Mouse (Mus musculus): ENCODE results near the gene Elp1. TPM values are rescaled to one million over a fixed set of nuclear protein-coding genes. Genes with fewer than 3 reads are reported as not detected.
A peak's percentile ranks its signal among the peaks of the same experiment; 100 is the strongest.

The Elp1 gene
- polyA plus RNA-seq (2012; ENCODE audit: insufficient read depth, insufficient read length, missing spikeins): 9.1 and 9.6 TPM in 2 replicates

GRCm38 (mm10) chr4:56801907-56802668, at the start of gene Elp1, which contains the start of gene Fam206a:
Gene Elp1 (minus strand): TSS chr4:56802331.
Gene Fam206a (plus strand): TSS chr4:56802345.
- Histone ChIP-seq H3K4me3 (ENCODE audit: insufficient read depth, low read depth, low read length) (peak within 1 kb of the TSS; percentile 91), H3K27ac (replicated peaks; ENCODE audit: low read depth, low read length) (peak within 1 kb of the TSS; percentile 84), H3K4me1 (ENCODE audit: control insufficient read depth, insufficient read depth, insufficient read length, low read length) (no peaks in the 10 kb centered on the region)

DNA sequence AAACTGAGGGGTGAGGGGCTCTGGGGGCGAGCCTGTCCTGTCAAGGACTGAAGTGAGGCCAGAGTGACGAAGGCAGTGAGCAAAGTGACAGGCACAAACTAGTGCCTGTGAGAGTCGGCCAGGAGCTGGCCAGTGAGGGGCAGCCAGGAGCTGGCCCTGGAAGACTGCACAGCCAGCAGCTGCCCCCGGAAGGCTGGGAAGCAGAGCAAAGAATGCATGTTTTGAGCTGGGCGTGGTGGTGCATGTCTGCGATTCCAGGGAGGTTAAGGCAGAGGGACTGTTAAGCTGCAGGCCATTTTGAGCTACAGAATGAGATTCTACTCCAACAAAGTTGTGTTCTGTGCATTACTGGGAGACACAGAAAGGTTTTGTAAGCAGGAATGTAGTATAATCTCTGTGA, 48.6 kb upstream of the Elp1 start:
- Histone ChIP-seq H3K27ac (replicated peaks; ENCODE audit: low read depth, low read length) (no peak overlapping the region), H3K4me3 (ENCODE audit: insufficient read depth, low read depth, low read length) (no peak overlapping the region), H3K4me1 (ENCODE audit: control insufficient read depth, insufficient read depth, insufficient read length, low read length) (no peaks in the 10 kb centered on the region)

- no peaks in the 10 kb centered on the region for H3K4me1 ChIP-seq (ENCODE audit: control insufficient read depth, insufficient read depth, insufficient read length, low read length)
- H3K4me3 ChIP-seq (ENCODE audit: insufficient read depth, low read depth, low read length): no peak overlapping the region
- no peak overlapping the region for H3K27ac ChIP-seq (replicated peaks; ENCODE audit: low read depth, low read length)
These were observed 45.9 kb upstream of the Elp1 start for GRCm38 (mm10) chr4:56848044-56848443.

GRCm38 (mm10) chr4:56847400-56847799, 45.3 kb upstream of the Elp1 start:
- Histone ChIP-seq H3K4me3 (ENCODE audit: insufficient read depth, low read depth, low read length) (no peak overlapping the region), H3K4me1 (ENCODE audit: control insufficient read depth, insufficient read depth, insufficient read length, low read length) (no peaks in the 10 kb centered on the region), H3K27ac (replicated peaks; ENCODE audit: low read depth, low read length) (no peak overlapping the region)

DNA sequence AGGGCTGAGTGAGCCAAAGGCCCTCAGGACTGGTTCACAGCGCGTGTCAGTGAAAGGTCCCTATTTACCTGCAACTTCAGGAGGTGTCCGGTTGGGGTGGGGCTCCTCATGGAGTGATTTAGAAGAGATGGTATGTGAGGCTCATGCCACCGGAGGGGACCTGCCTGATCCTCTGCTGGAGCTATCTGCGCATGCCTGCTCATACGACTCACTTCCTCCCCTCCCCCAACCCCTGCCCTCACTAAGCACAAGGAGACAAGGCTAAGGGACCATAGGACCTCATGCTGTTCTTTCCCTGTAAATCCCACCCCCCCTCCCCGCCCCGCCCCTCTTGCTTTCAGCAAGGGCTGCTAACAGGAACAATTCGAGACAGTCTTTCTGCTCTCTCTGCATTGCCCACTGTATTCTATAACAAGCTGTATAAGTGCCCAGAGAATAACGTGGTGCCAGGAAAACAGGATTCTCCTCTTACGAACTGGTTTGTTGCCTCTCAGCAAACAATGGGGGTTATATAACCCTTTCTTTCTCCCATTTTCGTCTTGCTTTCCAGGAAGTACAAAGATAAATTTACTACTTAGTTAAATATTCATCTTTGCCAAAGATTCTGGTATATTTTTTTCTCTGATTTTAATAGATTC, 43.9 kb upstream of the Elp1 start:
- no peak overlapping the region for H3K4me3 ChIP-seq (ENCODE audit: insufficient read depth, low read depth, low read length)
- H3K4me1 ChIP-seq (ENCODE audit: control insufficient read depth, insufficient read depth, insufficient read length, low read length): no peaks in the 10 kb centered on the region
- no peak overlapping the region for H3K27ac ChIP-seq (replicated peaks; ENCODE audit: low read depth, low read length)

DNA sequence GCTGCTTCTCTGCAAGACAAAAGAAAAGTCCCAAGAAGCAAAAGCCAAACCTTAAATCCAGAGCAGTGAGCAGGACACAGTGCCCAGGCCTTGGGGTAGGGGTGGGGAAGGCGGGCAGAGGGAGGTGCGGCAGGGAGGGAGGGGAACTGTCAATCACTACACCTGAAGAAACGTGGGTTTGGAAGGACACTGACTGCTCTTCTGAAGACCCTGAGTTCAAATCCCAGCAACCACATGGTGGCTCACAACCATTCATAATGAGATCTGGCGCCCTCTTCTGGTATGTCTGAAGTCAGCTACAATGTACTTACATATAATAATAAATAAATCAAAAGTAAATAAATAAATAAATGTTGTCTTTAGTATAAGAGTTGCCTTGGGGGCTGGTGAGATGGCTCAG, 42.8 kb upstream of the Elp1 start:
- H3K27ac ChIP-seq (replicated peaks; ENCODE audit: low read depth, low read length): no peak overlapping the region
- H3K4me3 ChIP-seq (ENCODE audit: insufficient read depth, low read depth, low read length): no peak overlapping the region
- H3K4me1 ChIP-seq (ENCODE audit: control insufficient read depth, insufficient read depth, insufficient read length, low read length): no peaks in the 10 kb centered on the region

- H3K27ac ChIP-seq (replicated peaks; ENCODE audit: low read depth, low read length): no peak overlapping the region
- H3K4me1 ChIP-seq (ENCODE audit: control insufficient read depth, insufficient read depth, insufficient read length, low read length): no peaks in the 10 kb centered on the region
- H3K4me3 ChIP-seq (ENCODE audit: insufficient read depth, low read depth, low read length): no peak overlapping the region
These were observed 41.8 kb upstream of the Elp1 start for GRCm38 (mm10) chr4:56843963-56844362.

DNA sequence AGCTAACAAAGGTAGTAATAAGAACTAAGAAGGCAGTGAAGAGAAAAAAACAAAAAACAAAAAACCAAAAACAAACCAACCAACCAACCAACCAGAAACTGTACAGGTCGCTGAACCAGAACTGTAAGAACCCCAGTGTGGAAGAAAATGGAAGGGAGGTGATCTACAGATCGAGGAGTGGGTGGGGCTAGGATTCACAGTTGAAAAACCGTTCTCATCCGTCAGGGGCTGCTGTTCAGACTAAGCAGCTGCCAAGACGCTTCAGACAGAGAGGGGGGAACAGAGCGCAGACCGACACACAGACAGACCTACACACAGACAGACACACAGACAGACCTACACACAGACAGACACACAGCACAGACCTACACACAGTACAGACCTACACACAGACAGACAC, 40.4 kb upstream of the Elp1 start:
- no peak overlapping the region for H3K27ac ChIP-seq (replicated peaks; ENCODE audit: low read depth, low read length)
- no peak overlapping the region for H3K4me3 ChIP-seq (ENCODE audit: insufficient read depth, low read depth, low read length)
- no peaks in the 10 kb centered on the region for H3K4me1 ChIP-seq (ENCODE audit: control insufficient read depth, insufficient read depth, insufficient read length, low read length)

GRCm38 (mm10) chr4:56840297-56840696, 38.2 kb upstream of the Elp1 start:
- Histone ChIP-seq H3K27ac (replicated peaks; ENCODE audit: low read depth, low read length) (no peak overlapping the region), H3K4me1 (ENCODE audit: control insufficient read depth, insufficient read depth, insufficient read length, low read length) (no peaks in the 10 kb centered on the region)

GRCm38 (mm10) chr4:56837661-56838060, 35.5 kb upstream of the Elp1 start:
- no peak overlapping the region for H3K4me3 ChIP-seq (ENCODE audit: insufficient read depth, low read depth, low read length)
- no peak overlapping the region for H3K27ac ChIP-seq (replicated peaks; ENCODE audit: low read depth, low read length)
- no peaks in the 10 kb centered on the region for H3K4me1 ChIP-seq (ENCODE audit: control insufficient read depth, insufficient read depth, insufficient read length, low read length)

More at GRCm38 (mm10) chr4:56840297-56840696, 38.2 kb upstream of the Elp1 start:
- no peak overlapping the region for H3K4me3 ChIP-seq (ENCODE audit: insufficient read depth, low read depth, low read length)

- H3K4me3 ChIP-seq (ENCODE audit: insufficient read depth, low read depth, low read length): no peak overlapping the region
- H3K27ac ChIP-seq (replicated peaks; ENCODE audit: low read depth, low read length): no peak overlapping the region
- H3K4me1 ChIP-seq (ENCODE audit: control insufficient read depth, insufficient read depth, insufficient read length, low read length): no peaks in the 10 kb centered on the region
These were observed 29.9 kb upstream of the Elp1 start for GRCm38 (mm10) chr4:56831998-56832397.

DNA sequence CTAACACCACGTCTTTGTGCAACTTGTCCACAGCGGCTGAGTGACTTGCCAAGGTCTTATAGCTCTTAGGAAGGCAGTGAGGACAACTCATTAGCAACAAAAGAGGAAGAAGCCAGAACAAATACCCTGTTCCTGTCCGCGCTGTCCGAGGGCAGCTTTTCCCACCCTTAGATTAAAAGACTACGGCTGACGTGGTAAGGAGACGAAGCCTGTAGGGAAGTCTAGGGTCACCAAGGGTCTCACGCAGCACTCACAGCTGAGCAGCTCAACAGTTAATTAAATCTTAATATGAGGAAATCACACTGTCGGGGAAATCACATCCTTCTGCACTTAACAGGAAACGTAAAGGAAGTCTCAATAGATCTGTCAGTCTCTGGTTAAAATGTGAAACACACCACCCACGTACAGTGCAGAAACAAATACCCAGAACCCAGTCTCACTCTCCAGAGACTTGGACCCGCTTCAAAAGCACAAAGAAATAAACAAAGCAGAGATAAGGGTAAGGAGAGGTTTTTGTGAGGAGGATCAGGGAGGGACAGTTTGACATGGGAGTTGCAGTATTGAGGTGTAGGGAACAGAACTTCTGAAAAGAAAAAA, 29.0 kb upstream of the Elp1 start:
- Histone ChIP-seq H3K4me1 (ENCODE audit: control insufficient read depth, insufficient read depth, insufficient read length, low read length) (no peaks in the 10 kb centered on the region), H3K4me3 (ENCODE audit: insufficient read depth, low read depth, low read length) (no peak overlapping the region), H3K27ac (replicated peaks; ENCODE audit: low read depth, low read length) (no peak overlapping the region)

GRCm38 (mm10) chr4:56829511-56829921, 27.4 kb upstream of the Elp1 start:
- Histone ChIP-seq H3K4me1 (ENCODE audit: control insufficient read depth, insufficient read depth, insufficient read length, low read length) (no peaks in the 10 kb centered on the region), H3K27ac (replicated peaks; ENCODE audit: low read depth, low read length) (no peak overlapping the region), H3K4me3 (ENCODE audit: insufficient read depth, low read depth, low read length) (no peak overlapping the region)

DNA sequence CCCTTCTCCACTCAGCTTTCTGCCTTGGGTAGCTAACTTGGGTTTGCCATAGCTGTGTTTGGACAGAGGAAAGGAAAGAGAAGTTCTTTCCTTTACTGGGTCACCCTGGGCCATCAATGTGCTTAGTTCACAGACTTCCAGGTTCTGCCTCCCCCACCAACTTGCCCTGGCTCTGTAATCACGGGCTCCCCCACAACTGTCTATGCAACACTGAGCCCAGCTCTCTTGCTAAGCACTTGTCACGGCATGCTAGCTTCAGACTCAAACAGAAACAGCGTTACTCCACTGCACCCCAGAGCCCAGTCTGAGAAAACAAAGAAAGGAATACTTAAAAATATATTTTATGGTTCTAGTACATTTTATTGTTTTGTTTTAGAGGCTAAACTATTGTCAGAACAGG, 26.8 kb upstream of the Elp1 start:
- no peak overlapping the region for H3K27ac ChIP-seq (replicated peaks; ENCODE audit: low read depth, low read length)
- no peak overlapping the region for H3K4me3 ChIP-seq (ENCODE audit: insufficient read depth, low read depth, low read length)
- no peaks in the 10 kb centered on the region for H3K4me1 ChIP-seq (ENCODE audit: control insufficient read depth, insufficient read depth, insufficient read length, low read length)

- Histone ChIP-seq H3K4me3 (ENCODE audit: insufficient read depth, low read depth, low read length) (no peak overlapping the region), H3K27ac (replicated peaks; ENCODE audit: low read depth, low read length) (no peak overlapping the region), H3K4me1 (ENCODE audit: control insufficient read depth, insufficient read depth, insufficient read length, low read length) (no peaks in the 10 kb centered on the region)
These were observed 22.1 kb upstream of the Elp1 start for GRCm38 (mm10) chr4:56824231-56824630.
